Mouse (Mus musculus) frontal cortex, postnatal 36 days (tissue): ENCODE data around the gene Fam133b.
"Not testable (repeated sequence)": the region's sequence is repeated elsewhere in the genome, so short reads cannot be mapped to it uniquely, and the experiment has no call there.

ENCODE experiments used
- DNase-seq, 2 experiments: peaks; one replicate each; pipeline ENCODE4 v3.0.0; 2022; ENCODE audit warnings: low spot score in 2 of 2

Gene Fam133b

GRCm38 (mm10) chr5:3520493-3521359 is 22.9 kb upstream of the Fam133b start:
- DNase-seq, result no peak

DNA sequence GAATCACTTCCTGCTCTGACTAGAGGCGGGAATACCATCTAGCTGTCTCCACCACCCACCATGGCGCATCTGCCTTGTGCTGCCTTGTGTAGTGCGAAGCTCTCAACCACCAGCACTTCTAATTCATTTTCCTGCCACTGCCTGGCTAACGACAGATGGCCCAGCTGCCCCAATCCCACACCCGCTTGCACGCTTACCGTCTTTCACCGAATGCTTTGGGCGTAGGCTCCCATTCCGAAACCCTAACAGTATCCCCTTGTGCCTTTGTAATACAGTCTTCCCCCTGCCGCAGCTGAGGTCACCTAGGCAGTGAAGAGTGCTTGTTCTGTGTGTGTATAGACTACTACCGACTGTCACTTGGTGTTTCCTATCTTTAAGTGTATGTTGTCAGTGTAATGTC is 21.9 kb upstream of the Fam133b start:
- no peak for DNase-seq

GRCm38 (mm10) chr5:3522826-3523225 is 20.8 kb upstream of the Fam133b start:
- DNase-seq, result no peak

- no peak for DNase-seq
These were observed 16.5 kb upstream of the Fam133b start for GRCm38 (mm10) chr5:3527041-3527691.

DNA sequence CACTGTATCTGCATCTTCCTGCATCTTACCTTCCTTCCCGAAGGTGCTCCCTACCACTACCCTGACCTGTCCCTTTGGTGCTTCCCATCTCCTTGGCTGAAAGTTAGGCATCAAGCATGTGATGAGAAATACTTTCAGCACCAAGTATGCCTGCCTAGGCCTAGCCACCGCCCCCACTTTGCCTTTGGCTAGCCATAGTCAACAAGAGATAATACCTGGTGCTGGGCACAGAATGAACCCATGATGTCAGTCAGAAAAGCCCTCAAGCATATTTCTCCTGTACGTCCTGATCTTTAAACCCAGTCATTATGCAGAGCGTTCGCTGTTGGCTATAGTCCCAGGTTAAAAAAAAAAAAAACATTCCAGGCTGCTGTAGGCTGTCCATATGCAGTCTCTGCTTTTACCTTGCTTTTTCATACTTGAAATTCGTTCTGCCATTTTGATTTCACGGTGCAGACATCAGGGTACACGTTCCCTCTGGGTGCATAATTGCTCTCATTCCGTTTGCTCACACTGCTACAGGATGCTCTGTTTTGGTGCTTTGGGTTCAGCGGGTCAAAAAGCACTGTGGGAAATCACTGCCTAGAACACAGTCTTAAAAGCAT is 13.9 kb upstream of the Fam133b start:
- DNase-seq, result no peak

- not testable (repeated sequence) for DNase-seq
These were observed 11.6 kb upstream of the Fam133b start for GRCm38 (mm10) chr5:3532048-3532447.

- no peak for DNase-seq
These were observed 6.9 kb upstream of the Fam133b start for GRCm38 (mm10) chr5:3536592-3537212.

DNA sequence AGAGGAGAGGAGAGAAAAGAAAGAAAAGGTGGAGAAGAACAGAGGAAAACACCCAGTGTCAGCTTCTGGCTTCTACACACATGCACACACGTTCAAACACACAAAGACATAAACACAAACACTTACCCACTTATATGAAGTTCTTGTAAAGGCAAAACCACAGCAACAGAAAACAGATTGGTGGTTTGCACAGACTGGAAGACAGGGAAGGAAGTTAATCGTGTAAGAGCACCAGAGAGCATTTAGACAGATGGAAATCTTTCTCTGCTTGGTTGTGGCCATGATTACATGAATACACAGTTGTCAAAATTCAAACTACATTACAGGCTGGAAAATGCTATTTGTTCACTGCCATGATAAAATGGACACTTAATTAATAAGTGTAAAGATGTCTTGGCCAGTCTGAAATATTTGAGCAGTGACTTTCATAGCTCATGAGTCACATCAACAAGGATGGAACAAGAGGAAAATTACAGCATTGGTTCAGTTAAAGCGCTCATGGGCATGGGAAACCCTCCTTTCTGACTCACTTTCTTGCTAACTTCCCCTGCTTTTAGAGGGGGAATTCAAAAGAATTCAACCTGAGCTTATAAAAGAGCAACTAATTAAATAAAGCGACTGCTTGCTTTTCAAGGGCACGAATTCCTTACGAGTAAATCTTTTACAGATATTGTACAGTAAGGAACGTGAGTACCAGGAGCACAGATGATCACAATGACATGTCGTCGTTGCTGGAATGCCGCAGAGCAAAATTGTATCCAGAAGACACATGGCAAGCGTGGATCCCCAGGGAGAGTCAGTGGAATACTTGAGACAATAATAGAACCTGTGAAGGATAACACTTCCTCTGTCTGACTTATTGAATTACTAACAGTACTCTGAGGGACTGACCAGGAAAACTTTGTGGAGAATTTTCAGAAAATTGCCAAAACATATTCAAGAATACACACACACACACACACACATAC is 4.8 kb upstream of the Fam133b start:
- DNase-seq, result no peak

- DNase-seq, result no peak
These were observed 1.8 kb upstream of the Fam133b start for GRCm38 (mm10) chr5:3541871-3542270.

GRCm38 (mm10) chr5:3544480-3544769 is 792 bp downstream of the Fam133b start:
- no peak for DNase-seq

GRCm38 (mm10) chr5:3546226-3546625 is 2.6 kb downstream of the Fam133b start:
- no peak for DNase-seq

GRCm38 (mm10) chr5:3551481-3551880 is 7.8 kb downstream of the Fam133b start:
- no peak for DNase-seq

GRCm38 (mm10) chr5:3554198-3554597 is 10.6 kb downstream of the Fam133b start:
- DNase-seq, result no peak

DNA sequence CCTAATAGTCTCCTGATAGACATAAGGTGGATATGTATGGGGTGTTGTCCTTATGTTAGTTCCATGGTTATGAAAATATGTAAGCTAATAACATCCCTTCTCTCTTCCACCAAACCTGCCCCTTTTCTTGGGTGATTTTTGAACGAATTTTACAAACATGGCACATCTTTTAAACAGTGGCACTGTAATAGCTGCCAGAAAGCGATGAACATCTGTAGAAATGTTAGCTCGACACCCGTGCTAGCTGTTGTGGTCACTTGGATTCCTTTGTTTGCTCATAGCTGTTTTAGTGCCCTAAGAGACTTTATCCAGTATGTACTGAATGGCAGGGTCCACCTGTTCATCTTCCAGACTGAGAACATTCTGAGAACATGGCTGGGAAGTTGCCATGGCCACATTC is 27.6 kb downstream of the Fam133b start, which contains the start of gene 1700109H08Rik:
TSS of gene 1700109H08Rik (plus strand) at position 301 of the 400 bp plus-strand sequence.
- DNase-seq, result no peak

- no peak for DNase-seq
These were observed 31.2 kb downstream of the Fam133b start for GRCm38 (mm10) chr5:3574825-3575224.

DNA sequence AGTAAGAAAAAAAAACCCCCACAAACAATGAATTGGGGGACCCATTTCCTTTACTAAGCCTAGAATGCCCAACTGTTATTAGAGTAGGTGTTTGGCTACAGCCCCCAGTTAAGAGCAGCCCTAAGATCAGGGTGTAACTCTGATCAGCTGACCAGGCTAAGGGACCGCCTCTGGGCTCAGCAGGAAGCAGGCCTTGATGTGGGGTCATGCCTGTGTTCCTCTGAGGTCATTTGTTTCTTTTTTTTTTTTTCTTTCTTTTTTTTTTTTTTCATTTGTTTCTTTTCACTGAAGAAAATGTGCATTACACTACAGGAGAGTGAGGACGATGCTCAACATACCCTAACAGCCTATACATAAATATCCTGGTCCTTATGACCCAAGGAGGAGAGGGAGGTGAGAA is 34.3 kb downstream of the Fam133b start:
- no peak for DNase-seq

DNA sequence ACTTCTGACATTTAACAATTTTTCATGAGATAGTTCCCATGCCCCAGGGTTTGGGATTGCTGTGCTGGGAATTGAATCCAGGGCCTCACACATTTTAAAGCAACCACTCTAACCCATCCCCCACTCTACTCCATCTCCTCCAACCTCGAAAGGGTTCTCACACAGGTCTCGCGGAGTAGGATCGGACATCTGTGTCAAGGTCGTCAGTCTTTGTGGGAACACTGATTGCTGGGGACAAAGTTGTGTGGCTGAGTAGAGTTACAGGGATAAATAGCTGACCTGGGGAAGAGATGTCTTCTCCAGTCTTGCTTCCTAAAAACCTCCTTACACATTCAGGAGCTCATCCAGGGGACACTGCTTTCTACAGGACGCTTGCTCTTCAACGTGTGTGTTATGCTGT is 35.4 kb downstream of the Fam133b start:
- DNase-seq, result no peak

DNA sequence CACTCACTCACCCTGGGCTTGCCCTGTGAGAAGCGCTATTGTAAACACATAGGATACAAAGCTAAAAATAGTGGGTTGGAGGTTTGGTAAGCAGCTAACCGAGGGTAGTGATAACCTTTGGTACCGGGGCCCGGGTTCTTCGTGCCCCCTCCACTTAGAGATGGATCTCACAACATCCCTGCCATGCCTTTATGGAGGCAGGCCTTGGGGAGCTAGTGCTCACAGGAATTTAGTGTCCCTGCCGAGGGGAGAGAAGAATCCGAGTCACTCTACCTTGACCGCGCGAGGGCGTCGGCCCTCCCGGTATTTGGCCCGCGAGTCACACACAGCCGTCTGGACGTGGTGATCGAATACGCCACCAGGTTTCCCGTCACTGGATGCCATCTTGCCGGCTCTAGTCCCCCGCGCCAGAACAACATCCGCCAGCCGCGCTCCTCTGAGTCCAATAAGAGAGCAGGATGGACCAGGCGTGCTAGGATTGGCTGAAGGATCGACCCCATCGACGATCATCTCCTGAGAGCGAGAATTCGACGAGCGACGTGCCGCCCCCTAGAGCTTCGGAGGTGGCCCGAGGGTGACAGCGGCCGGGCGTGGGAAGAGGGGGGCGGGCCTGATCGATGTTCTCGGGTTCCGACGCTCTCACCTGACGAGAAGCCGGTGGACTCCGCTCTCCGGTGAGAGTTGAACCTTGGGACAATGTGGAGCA is 52.2 kb downstream of the Fam133b start, which contains the start of gene Pex1:
TSS of gene Pex1 (plus strand) at position 374 of the 706 bp plus-strand sequence.
- peak; percentile 95 to 97 for DNase-seq

DNA sequence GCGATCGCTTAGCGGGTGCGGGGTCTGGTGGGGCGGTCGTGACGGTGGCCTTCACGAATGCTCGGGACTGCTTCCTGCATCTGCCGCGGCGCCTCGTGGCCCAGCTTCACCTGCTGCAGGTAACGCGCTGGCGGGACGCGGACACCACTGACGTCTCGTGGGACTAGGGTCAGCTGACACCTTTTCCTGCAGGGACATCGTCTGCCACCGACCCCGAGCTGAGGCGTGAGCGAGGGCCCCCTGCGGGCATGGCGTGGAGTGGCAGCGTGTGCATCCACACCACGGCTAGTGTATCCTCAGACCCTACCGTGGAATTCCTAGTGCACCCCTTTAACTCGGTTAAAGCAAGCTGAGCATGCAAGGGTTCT is 52.8 kb downstream of the Fam133b start, which contains the start of gene Rbm48:
TSS of gene Rbm48 (minus strand) at position 187 of the 368 bp plus-strand sequence.
- DNase-seq, result peak; percentile 81 to 87

DNA sequence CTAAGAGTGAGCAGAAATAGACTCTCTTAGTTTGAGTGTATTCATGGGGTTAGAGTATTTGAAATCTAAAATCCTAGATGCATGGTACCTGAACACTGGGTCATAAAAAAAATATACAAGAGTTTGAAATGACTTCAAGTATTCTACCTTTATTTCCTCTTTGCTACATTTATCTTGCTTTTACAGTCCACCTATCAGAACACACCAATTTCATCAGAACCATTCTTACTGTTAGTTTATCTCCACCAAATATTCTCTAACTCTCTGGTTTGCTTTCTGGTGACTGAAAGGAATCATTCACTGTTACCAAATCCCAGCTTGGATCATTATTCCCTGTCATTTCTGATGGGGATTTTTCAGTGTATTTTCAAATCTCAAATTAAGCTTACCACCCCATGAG is 53.5 kb downstream of the Fam133b start:
- DNase-seq, result no peak
